Mouse (Mus musculus) frontal cortex, postnatal 10 days (tissue): Measurements from ENCODE around the gene Snx29.
"Not testable (repeated sequence)": the region's sequence is repeated elsewhere in the genome, so short reads cannot be mapped to it uniquely, and the experiment has no call there.

Source experiments
- DNase-seq, 2 experiments: peaks; one replicate each; pipeline ENCODE4 v3.0.0; 2022; ENCODE audit warnings: low spot score in 2 of 2, mixed read lengths in 1 of 2

The Snx29 gene

DNA sequence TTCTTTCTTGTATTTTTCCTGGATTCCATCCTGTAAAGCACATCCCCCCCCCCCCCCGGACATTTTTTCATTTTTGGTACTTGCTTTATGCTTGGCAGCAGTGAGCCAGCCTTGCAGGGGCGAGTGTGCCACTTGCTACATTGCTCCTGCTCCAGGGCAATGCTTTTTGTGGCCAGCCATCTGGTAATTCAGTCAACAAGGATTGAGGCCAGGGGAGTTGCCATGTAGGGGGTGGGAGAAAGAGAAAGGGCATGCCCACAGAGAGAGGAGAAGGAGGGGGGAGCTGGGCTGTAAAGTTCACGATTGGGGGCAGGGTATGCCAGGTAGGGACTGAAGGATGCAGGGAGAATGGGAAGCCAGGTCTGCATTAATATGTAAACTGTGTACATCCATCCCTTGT, 210.7 kb downstream of the Snx29 start:
- no peak for DNase-seq

DNA sequence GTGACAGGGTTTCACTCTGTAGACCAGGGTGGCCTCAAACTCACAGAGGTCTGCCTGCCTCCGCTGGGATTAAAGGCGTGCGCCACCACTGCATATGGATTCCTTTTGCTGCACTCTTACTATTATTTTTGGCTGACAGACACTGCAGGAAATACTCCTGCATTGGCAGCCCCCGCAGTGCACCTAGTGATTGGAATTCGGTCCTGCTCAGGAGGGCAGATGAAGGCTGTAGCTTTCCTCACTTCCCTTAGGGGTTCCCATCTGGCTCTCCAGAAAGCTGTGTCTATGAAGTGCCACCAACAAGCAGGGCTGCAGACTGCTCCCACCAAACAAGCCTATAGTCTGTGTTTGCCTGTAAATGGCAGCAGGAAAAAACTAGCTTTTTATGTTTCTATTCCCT, 215.0 kb downstream of the Snx29 start:
- no peak for DNase-seq

DNA sequence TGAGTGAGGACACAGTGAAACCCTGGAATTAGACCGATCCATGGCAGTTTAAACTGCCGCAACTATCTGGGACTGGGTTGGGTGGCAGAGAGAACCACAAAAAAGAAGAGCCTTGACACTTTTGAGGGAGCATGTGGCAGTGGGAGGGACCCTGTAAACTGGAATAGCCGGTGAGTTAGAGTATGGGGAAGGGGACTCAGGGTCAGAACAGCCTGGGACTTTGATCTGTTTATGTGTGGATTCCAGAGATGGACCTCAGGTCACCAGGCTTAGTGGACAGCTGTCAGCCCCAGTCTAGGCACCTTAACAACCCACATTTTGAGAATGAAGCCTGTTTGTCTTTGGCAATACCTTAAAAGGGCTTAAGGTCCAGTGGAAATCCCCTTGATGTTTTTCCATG, 215.5 kb downstream of the Snx29 start:
- no peak for DNase-seq

DNA sequence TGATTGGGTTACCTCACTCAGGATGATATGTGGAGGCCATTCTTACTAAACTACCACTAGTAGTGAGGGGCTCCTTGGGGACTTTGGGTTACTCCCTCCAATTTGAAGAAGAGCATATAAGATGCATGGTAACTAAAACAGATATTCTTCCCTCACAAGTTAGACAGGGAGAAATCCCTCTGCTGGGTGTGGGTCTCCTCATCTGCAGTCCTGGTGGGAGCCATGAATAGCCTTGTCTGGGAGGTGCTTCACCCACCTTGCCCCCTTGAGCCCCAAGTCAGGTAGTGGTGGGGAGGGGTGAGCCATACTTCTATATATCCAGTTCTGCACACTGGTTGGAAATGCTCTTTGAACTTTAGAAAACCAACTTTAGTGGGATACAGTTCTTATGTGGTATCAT, 218.3 kb downstream of the Snx29 start:
- no peak for DNase-seq

DNA sequence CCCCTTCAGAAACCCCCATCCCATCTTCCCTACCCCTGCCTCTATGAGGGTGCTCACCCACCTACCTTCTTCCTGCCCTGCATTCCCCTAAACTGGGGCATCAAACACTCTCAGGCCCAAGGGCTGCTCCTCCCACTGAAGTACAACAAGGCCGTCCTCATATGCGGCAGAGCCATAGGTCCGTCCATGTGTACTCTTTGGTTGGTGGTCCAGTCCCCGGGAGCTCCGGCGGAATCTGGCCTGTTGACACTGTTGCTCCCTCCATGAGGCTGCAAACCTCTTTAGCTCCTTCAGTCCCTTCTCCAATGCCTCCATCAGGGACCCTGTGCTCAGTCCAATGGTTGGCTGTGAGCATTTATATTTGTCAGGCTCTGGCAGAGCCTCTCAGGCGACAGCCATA, 219.1 kb downstream of the Snx29 start:
- DNase-seq = no peak

DNA sequence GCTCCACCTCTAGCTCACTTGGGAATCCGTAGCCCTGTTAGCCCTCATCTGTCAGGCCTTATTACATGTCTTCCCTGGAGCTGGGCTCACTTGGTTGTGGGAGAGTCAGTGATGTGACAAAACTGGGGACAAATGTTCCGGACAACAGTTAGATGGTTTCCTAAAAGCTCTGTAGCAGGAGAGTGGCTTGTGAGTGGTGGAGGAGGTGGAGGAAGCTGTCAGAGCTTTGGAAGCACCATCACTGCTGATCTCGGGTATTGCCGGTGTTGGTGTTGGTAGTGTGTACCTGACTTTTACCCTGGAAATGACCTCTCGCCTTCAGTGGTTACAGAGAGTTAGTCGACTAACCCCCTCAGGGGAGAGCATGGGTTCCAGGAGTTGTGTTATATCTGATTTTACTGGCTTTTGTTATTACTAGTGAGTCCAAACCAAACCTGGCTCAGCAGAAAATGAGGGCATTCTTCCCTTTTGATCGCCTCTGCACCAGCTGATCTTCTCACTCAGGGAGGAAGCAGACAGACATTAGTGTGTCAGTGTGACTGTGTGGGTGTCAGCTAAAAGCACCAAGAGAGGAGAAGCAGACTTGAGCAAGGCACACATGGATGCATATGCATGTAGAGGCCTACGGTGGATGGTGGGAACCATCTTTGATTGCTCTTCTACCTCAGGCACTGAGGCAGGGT, 227.5 kb downstream of the Snx29 start:
- no peak for DNase-seq

DNA sequence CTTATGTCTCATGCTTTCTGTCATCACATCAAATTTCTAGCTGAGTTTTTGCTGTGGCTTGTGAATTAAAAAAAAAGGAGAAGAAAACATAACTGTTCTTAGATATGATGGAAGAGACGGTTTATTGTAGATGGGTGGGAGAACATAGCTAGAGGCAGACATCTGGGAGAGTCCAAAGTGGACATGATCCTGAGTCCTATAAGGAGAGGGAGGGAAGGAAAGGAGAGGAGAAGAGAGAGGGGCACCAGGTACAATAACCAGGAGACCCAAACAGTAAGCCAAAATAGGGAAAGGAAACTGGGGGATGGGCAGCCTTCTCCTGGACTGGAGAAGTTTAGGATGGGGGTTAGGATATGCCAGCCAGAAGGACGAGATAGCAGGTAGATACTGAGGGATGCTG, 239.0 kb downstream of the Snx29 start:
- no peak for DNase-seq

DNA sequence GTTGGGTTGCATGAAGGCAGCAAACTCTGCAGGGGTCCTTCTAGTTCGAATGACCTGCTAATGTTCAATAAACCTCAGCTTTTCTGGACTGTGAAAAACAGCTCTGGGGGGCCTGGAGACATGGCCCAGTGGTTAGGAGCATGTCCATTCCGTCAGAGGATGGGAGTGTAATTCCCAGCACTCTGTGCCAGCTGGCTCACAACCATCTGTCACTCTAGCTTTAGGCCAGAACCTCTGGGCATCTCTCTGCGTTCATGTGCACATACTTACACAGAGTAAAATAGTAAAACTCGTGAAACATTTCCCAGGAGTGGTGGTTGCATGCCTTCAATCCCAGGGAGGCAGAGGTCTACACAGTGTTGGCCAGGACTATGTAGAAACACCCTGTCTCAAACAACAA, 241.1 kb downstream of the Snx29 start:
- no peak for DNase-seq

DNA sequence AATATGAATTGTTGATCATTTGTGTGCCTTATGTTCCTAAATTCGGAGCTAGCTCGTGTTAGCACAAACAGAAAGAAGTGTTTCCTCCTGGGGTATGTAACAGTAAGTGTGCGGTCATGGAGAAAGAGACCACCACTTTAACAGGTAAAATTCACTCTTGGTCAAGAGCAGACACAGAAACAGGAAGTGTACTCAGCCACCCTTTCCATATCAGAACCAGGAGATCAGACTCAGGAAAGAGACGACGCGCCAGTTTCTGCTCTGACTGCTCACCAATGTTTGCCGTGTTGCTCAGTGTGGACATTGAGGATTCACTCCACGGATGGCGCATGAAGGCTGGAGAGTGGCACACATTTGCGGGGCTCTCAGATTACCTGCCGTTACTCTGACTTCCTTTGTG, 242.4 kb downstream of the Snx29 start:
- no peak for DNase-seq

DNA sequence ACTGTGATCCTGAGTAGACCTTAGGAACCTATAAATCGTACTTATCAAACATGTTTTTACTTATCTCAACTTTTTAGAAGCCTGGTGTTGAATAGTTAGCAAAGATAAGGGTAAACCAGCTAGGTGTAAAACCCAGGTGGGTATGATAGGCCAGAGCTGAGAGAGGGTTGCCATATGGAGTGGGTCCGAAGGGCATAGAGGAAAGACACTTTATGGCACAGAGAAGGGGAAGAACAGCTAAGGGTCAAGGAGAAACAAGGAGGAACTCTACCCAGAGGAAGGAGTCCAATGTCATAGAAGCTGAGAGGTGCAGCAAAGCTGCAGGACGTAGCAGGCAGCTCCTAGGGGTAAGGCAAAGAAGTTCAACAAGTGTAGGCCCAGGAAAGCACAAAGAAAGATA, 244.9 kb downstream of the Snx29 start:
- no peak for DNase-seq

DNA sequence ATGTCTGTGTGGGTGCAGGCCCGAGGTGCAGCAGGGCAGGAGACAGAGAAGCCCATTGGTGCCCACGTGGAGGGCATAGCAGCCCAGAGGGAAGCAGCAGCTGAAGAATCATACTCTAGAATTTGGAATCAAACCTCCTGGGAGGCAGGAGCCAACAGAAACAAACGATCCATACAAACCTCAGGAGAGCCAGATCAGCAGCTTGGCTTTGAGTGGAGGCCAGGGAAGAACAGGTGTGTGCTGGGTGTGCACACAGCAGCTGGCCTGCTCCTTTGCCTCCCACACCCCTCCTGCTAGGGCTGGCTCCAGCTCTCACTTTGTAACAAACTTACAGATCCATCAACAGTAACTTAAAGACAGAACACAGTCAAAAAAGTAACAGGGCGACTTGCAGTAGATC, 245.4 kb downstream of the Snx29 start:
- DNase-seq = no peak

DNA sequence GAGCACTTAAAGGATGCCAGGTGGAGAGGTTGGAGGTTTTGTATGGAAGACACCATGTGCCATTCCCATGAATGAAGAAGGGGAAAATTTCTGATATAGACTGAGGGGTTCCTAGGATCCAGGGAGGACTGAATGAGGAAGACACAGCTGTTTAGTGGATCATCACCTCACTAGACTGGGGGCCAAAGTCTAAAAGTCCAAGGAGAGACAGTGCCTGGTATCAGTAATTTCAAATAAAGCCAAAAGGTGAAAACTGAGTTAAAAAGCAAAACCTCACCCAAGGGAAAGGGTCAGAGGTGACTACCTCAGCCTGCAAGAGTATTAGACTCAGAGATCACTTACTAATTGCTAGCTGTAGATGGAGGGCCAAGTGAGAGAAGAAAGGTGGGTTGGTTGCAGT, 245.9 kb downstream of the Snx29 start:
- no peak for DNase-seq

DNA sequence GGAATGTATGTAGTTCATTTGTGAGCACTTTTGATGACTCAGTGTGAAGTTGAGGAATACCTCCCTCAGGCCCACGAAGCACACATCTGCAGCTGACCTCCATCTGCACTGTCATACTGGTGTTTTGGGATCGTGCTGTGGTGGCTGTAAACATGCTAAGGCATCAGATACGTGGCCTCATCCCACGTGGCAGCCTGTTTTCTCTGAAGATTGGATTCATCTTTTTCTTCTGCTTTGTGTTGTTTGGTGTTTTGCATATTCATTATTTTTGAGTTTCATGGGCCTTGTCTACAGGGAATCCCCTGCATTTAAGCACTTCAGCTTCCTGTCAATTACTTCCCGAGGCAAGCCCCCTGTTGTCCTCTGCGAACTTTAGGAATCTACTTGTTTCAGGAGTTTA, 246.4 kb downstream of the Snx29 start:
- no peak for DNase-seq

DNA sequence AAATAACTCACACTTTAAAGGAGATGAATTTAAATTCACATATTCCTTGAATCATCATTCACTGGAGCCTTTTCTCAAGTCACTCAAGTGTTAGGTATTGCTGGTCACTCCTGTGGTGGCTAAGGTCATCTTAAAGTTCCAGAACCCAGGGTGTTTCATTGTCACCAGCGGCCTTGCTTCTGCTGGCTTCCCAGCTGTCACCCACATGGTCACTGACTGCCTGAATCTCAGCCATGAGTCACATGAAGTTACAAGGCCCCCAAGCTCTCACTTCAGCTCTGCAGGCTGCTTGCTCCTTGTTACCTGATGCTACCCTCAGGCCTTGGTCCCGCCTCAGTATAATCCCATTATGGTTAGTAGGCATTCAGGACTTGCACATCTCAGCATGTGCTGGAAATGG, 247.4 kb downstream of the Snx29 start:
- no peak for DNase-seq

DNA sequence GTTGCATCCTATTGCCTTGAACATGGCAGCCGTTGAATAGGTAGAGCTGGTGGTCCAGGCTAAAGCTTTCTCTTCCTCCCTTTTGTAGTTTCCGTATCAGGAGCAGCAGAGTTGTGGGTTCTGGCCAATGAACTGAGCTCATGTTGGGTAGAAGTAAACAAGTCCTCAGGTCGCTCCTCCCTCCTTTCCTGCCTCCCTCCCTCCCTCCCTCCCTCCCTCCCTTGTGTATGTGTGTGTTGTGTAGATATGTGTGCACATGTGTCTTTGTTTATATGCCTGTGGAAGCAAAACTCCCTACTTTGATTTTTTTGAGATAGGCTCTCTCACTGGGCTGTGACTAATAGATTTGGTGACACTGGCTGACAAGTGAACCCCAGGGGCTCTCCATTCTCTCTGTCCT, 251.8 kb downstream of the Snx29 start:
- no peak for DNase-seq

DNA sequence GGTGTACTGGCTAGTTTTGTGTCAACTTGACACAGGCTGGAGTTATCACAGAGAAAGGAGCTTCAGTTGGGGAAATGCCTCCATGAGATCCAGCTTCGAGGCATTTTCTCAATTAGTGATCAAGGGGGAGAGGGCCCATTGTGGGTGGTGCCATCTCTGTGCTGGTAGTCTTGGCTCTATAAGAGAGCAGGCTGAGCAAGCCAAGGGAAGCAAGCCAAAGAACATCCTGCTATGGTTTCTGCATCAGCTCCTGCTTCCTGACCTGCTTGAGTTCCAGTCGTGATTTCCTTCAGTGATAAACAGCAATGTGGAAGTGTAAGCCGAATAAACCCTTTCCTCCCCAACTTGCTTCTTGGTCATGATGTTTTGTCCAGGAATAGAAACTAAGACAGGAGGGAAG, 253.0 kb downstream of the Snx29 start:
- DNase-seq = not testable (repeated sequence)

DNA sequence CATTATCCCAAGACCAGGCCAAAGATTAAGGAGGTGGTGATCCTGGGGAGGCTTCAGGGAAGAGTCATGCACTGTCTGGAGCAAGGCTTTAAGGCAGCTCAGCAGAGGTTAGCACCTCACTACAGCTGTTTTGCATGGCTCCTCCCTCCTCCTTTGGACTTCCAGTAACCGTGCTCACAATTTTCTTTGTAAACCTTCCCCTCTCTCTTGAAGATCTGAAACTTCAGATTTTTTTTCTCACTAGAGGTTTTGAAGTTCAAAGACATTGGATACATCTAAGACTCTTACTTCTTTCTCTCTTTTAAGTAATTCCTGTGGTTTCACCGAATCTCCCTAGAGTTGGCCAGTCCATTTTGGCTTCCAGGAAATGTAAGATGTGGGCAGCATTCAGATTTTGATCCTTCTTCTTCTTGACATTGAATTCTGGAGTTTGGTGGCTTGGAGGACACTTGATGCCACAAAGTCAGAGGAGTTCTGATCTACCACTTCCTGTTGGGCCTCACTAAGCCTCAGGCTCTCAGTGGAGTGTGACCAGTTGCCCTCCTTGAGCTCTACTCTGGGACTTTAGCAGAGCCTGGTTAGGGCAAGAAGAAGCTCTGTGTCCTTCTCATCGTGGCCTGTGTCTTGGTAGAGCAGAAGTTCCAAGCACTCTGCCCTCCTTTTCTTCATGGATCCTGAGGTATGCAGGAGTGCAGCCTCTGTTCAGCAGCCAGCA, 255.0 kb downstream of the Snx29 start:
- DNase-seq = no peak

DNA sequence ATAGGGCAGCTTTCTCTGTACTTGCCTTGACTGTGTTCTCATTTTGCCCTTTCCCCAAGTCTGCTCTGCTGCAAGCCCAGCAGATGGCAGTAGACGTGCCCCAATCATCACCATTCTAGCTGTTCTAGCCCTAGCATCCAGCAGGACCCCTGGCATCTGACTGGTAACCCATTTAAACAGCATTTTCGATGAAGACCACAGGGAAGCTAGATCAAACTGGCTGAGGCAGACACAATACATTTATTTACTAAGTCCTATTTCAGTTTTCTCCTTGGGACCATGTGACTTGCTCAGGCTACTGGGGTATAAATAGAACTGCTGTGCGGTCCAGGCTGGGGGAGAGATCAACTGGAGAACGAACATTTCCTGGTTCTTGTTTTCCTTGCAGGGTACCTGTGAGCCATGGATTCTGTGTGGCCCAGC, 257.0 kb downstream of the Snx29 start:
- DNase-seq = peak; percentile 25 to 47

DNA sequence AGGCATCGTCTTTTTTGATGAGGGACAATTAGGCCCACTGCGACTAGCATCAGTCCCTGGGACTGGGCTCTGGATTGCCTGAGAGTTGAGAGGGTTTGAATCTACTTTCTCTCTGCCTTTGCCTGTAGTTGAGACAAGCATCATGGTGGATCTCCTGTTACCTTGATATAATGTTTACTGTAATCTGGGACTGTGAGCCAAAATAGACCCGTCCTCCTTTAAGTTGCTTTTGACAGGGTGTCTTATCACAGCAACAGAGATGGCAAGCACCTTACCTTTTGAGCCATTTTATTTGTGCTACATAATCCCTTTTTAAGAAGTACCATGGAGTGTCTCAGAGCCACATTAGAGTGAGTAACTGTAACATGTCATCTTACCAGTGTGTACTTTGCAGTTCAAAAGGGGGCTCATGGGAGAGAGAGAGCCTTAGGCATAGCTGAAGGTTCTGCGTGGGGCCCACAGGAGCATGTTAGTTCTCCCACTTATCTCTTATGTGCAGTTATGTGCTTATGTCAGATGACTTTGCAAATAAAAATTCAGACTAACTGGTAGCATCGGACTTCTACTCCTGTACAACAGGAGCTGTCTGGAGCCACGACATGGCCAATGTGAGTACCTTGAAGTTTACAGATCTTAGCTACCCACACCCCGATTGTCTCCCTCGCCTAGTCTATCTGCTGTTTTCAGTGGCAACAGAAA, 261.4 kb downstream of the Snx29 start:
- no peak for DNase-seq

DNA sequence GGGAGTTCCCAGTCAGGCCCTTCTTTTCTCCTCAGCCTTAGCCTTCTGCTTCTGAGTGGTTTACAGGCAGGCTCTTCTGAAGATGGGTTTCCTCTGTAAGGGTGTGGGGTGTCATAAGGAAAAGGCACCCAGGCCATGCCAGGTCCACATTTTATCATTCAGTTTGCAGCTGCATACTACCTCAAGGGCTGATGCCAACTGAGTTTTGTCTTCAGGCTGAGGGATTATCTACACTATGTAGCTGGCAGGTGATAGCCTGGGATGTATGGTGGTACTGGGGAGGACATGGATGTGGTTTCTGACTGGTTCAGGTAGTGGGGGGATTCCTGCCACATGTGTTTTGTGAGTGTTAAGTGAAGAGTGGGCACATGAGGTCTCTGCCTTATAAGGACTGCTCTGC, 266.0 kb downstream of the Snx29 start:
- DNase-seq = no peak

DNA sequence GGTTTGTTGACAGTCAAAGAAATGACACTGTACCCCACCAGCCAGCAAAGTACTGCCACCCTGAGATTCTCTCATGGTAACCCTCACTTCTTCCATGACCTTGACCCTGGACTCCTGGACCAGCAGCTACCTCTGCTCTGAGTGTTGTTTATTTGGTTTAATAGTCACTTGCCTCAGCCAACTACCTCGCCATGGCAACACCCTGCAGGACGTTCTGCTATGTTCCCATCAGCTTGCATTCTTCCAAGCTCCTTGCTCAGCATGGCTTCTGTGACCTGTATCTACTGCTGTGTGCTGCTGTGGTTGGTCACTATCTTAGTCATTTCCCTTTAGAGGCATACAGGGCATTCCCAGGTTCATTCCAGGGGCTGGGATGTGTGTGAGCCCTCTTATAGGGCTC, 266.6 kb downstream of the Snx29 start:
- no peak for DNase-seq

DNA sequence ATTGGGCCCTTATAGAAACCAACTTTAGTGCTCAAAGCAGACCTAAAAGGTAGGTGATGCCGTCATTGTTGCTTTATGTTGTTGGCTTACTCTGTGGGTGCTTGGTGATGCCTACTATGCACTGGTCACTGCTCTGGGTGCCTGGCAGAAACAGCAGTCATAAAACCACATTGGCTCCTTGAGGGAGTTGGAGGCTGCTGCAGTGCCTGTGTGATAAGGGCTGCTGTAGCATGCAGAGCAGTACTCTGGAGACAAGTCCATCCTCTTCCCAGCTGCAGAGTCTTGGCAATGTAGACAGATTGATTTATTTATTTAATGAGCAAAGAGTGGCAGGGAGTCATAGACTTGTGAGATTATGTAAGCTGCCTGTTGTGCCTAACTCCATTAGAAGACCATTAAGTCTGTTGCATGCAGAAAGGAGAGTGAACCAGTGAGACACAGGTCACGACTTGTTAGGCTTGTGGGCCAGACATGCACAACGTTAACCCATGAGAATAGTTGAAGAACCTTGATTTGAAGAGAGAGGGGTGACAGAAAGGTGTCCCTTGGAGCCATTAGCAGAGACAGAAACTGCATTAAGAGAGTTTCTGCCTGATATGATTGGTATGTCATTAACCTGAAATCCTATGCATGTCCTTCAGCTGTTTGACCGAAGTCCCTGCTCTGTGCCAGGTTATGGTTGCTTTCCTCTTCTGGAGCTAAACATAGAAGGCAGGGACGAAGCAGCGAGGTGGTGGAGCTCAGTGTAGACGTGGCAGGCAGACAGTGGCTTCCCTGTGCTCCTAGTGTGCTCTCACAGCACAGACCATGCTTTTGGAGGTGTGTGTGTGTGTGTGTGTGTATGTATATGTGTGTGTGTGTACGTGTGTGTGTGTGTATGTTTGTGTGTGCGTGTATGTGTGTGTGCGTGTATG, 267.3 kb downstream of the Snx29 start:
- no peak for DNase-seq
